Mouse (Mus musculus) limb, embryonic 15.5 days (tissue): ENCODE measurements at regions not wholly inside any gene's neighbourhood (a gene's known extent, or its start where the extent isn't known, plus 50 kb on each side); places are given as distances from the start of the nearest gene placed in this dataset.

Experiments used
- ATAC-seq: fragments of 200-750 bp; cut with Nextera tagmentation; 2 replicates; pipeline ENCODE4 v1.8.0; 2017; ENCODE audit warnings: low read depth, moderate TSS enrichment; ENCODE audit not compliant: insufficient number of reproducible peaks, low FRiP score, low TSS enrichment
- H3K27ac ChIP-seq: fragments of 300-500 bp; sonication (generic); 2 replicates; pipeline ENCODE4 v1.5.1; 2015; ENCODE audit warnings: moderate library complexity, mild to moderate bottlenecking, inconsistent platforms
- H3K27me3 ChIP-seq: fragments of 300-500 bp; sonication (generic); 2 replicates; pipeline ENCODE4 v1.6.1; 2015; ENCODE audit warnings: inconsistent platforms
- H3K36me3 ChIP-seq: fragments of 300-500 bp; sonication (generic); 2 replicates; pipeline ENCODE4 v1.6.1; 2015; ENCODE audit warnings: inconsistent platforms
- H3K4me1 ChIP-seq: fragments of 300-500 bp; sonication (generic); 2 replicates; pipeline ENCODE4 v1.6.1; 2015; ENCODE audit warnings: inconsistent platforms
- H3K4me2 ChIP-seq: fragments of 300-500 bp; sonication (generic); 2 replicates; pipeline ENCODE4 v1.6.1; 2015; ENCODE audit warnings: mild to moderate bottlenecking, inconsistent platforms
- H3K4me3 ChIP-seq: fragments of 300-500 bp; sonication (generic); 2 replicates; pipeline ENCODE4 v1.5.1; 2015; ENCODE audit warnings: mild to moderate bottlenecking, inconsistent platforms
- H3K9ac ChIP-seq: fragments of 300-500 bp; sonication (generic); 2 replicates; pipeline ENCODE4 v1.6.1; 2015; ENCODE audit warnings: inconsistent platforms
- H3K9me3 ChIP-seq: fragments of 300-500 bp; sonication (generic); 2 replicates; pipeline ENCODE4 v1.6.1; 2016; ENCODE audit warnings: inconsistent platforms
- WGBS: fragments of 180-500 bp; shearing (Covaris S2); methylation state at CpG from one replicate; pipeline ENCODE4 v1.1.7; 2015; 5-methylcytosine and 5-hydroxymethylcytosine counted together

DNA sequence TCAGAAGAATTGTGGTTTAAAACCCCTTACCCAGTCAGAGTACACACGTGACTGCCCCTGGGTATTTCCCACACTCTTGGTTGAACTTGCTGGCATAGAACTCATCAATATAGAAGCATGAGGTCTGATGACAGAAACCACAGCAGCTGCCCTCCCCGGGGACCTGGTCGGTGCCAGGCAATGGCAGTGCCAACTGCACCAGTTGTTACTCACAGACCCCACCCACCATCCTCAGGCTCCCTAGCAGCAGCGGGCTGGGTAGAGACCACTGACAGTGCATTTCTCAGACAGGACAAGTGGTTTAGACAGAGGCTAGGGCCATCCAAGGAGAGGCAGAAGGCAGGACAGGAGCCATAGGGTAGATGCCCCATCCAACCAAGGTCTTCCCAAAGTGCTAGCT lies 144.7 kb upstream of the Lhx5 start:
- no peaks in the 10 kb centered on the region for H3K4me1 ChIP-seq
- no peak overlapping the region for H3K4me2 ChIP-seq
- no peaks in the 10 kb centered on the region for H3K36me3 ChIP-seq
- 78% methylated on average over 4 of the region's 4 CpGs for WGBS
- no peak overlapping the region for H3K27ac ChIP-seq
- no peak for ATAC-seq
- H3K9ac ChIP-seq = no peak overlapping the region
- peaks cover 73% of the 10 kb centered on the region for H3K27me3 ChIP-seq
- H3K4me3 ChIP-seq = no peak overlapping the region
- no peaks in the 10 kb centered on the region for H3K9me3 ChIP-seq

DNA sequence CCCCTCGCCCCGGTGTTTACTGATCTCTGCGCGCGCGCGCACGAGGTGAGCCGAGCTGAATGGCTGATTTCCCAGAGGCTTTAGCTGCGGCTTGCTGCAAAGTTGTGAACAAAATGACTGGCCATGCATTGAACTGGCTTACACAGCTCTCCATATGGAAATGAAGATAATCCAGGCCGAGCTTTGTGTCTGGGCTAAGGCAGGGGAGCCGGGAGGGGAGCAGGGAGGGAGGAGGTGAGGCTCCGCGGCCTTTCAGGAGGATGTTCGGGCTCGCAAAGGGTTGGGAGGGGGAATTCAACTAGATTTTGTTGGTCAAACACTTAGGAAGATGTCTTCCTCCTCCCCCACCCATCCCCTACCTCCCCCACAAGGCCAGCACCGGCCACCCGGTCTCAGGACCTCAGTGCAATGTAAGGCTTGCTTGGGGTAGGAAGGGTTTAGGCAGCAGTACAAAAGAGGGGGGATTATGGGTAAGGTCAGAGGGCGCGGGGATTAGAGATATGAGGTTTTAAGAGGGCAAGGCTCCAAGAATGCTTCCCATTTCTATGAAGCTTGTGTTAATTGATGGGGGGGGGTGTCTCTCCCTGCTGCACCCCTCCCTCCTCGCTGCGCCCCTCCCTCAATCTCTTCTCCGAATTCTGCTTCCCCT lies 143.3 kb upstream of the Lhx5 start:
- H3K4me2 ChIP-seq = no peak overlapping the region
- H3K27me3 ChIP-seq = peaks cover 67% of the 10 kb centered on the region
- H3K9me3 ChIP-seq = no peaks in the 10 kb centered on the region
- H3K9ac ChIP-seq = no peak overlapping the region
- no peaks in the 10 kb centered on the region for H3K4me1 ChIP-seq
- H3K36me3 ChIP-seq = no peaks in the 10 kb centered on the region
- no peak for ATAC-seq
- H3K27ac ChIP-seq = no peak overlapping the region
- 12% methylated on average over 23 of the region's 23 CpGs for WGBS
- H3K4me3 ChIP-seq = no peak overlapping the region

- no peak overlapping the region for H3K9ac ChIP-seq
- H3K4me3 ChIP-seq = no peak overlapping the region
- WGBS = 45% methylated on average over 16 of the region's 16 CpGs
- H3K4me2 ChIP-seq = no peak overlapping the region
- peaks cover 66% of the 10 kb centered on the region for H3K27me3 ChIP-seq
- H3K27ac ChIP-seq = no peak overlapping the region
- no peaks in the 10 kb centered on the region for H3K36me3 ChIP-seq
- ATAC-seq = no peak
- no peaks in the 10 kb centered on the region for H3K4me1 ChIP-seq
- H3K9me3 ChIP-seq = no peaks in the 10 kb centered on the region
Measured at GRCm38 (mm10) chr5:120294526-120295078, 136.9 kb upstream of the Lhx5 start.

GRCm38 (mm10) chr5:120297190-120297589 lies 134.3 kb upstream of the Lhx5 start:
- Histone ChIP-seq H3K27me3 (peaks cover 85% of the 10 kb centered on the region), H3K9me3 (no peaks in the 10 kb centered on the region), H3K36me3 (no peaks in the 10 kb centered on the region), H3K4me1 (peaks cover 6% of the 10 kb centered on the region), H3K27ac (no peak overlapping the region), H3K4me2 (no peak overlapping the region), H3K4me3 (no peak overlapping the region), H3K9ac (no peak overlapping the region)
- no peak for ATAC-seq
- 8% methylated on average over 10 of the region's 10 CpGs for WGBS

DNA sequence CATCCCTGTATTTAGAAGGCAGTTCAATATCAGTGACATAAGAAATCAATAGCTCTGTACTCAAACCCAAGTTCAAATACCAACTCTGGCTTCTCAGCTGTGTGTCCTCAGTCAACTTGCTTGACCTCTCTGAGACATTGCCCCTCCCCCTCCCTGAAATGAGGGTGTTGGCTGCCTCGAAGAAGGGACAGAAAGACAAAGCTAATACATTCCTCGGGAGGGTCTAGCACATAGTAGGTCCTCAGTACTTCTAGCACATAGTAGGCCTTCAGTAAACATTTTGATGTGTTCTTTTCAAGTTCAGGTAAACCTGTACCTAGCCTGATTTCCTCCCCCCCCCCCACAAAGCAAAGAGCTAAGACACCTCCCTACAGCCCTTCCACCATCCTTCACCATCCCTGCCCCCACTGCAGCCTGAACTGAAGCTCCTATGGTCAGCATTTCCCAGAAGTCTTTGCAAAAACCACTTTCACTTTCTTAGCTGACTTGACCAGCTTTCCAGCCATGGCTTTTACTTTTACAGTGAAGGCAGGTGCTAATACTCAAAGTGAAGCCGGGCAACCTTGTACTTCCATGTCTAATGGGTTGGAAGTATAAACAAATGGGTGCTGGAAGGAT lies 133.7 kb upstream of the Lhx5 start:
- Histone ChIP-seq H3K9me3 (no peaks in the 10 kb centered on the region), H3K36me3 (no peaks in the 10 kb centered on the region), H3K4me2 (no peak overlapping the region), H3K27me3 (peaks cover 87% of the 10 kb centered on the region), H3K27ac (no peak overlapping the region), H3K9ac (no peak overlapping the region), H3K4me3 (no peak overlapping the region), H3K4me1 (peaks cover 10% of the 10 kb centered on the region)
- WGBS = 45% methylated on average over 3 of the region's 3 CpGs
- ATAC-seq = no peak

DNA sequence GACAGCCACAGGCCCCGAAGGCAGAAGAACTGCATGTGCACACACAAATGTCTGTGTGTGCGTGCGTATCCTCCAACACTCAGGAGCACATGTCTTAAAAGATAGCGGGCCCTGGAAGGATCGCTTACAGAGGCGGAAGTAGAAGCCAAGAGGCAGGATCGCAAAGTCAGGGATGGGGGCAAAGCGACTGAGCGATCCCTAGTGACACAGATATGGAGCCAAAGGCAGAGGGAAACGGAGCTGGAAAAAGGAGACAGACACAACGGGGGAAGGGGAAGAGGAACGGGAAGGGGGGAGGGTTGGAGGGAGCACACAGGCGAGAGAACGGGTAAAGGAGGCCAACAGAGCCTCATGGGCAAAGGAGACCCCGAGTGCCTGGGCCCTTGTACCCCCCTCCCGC lies 129.8 kb upstream of the Lhx5 start:
- Histone ChIP-seq H3K4me3 (peak overlapping the region; percentile 30; the same call in 1 of the 2 replicates), H3K4me2 (peak overlapping the region; percentile 49), H3K4me1 (peaks cover 10% of the 10 kb centered on the region), H3K27ac (no peak overlapping the region), H3K9ac (no peak overlapping the region), H3K27me3 (peaks cover 93% of the 10 kb centered on the region), H3K36me3 (no peaks in the 10 kb centered on the region), H3K9me3 (no peaks in the 10 kb centered on the region)
- ATAC-seq = no peak
- WGBS = 6% methylated on average over 15 of the region's 16 CpGs

DNA sequence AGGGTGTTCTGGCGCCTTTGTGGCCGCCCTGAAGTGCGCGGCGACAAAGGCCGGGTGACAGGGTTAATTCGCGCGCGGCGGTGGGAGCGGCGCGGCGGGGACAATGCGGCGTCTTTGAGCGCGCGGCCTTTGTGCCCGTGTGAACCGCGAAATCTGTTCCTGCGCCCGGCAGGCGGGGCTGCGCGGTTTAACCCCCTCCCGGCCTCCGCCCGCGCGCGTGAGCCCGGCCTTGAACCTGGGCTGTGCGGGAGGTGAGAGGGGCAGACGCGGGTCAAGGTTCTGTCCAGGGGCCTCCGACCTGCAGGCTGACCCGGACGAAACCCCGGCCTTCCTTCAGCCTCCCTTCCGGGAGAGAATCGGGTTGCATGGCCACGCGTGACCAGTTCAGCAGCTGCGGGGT lies 129.2 kb upstream of the Lhx5 start:
- Histone ChIP-seq H3K9me3 (no peaks in the 10 kb centered on the region), H3K27ac (no peak overlapping the region), H3K27me3 (peaks cover 87% of the 10 kb centered on the region), H3K9ac (no peak overlapping the region), H3K4me2 (peak overlapping the region; percentile 49), H3K36me3 (no peaks in the 10 kb centered on the region), H3K4me3 (peak overlapping the region; percentile 30), H3K4me1 (peaks cover 10% of the 10 kb centered on the region)
- no peak for ATAC-seq
- WGBS = 3% methylated on average over 45 of the region's 47 CpGs

- no peak overlapping the region for H3K27ac ChIP-seq
- no peak for ATAC-seq
- peaks cover 10% of the 10 kb centered on the region for H3K4me1 ChIP-seq
- H3K9me3 ChIP-seq = no peaks in the 10 kb centered on the region
- H3K4me3 ChIP-seq = no peak overlapping the region
- no peak overlapping the region for H3K4me2 ChIP-seq
- H3K36me3 ChIP-seq = no peaks in the 10 kb centered on the region
- peaks cover 74% of the 10 kb centered on the region for H3K27me3 ChIP-seq
- H3K9ac ChIP-seq = no peak overlapping the region
- WGBS = 15% methylated on average over 12 of the region's 13 CpGs
Measured at GRCm38 (mm10) chr5:120304295-120304701, 127.2 kb upstream of the Lhx5 start.

GRCm38 (mm10) chr5:120312299-120312698 lies 119.2 kb upstream of the Lhx5 start:
- H3K36me3 ChIP-seq = no peaks in the 10 kb centered on the region
- H3K4me1 ChIP-seq = no peaks in the 10 kb centered on the region
- peaks cover 13% of the 10 kb centered on the region for H3K27me3 ChIP-seq
- H3K9me3 ChIP-seq = peaks cover 6% of the 10 kb centered on the region; the same call in 1 of the 2 replicates
- WGBS = 90% methylated on average over 6 of the region's 6 CpGs
- H3K27ac ChIP-seq = no peak overlapping the region
- no peak for ATAC-seq
- H3K9ac ChIP-seq = no peak overlapping the region
- H3K4me3 ChIP-seq = no peak overlapping the region
- no peak overlapping the region for H3K4me2 ChIP-seq

GRCm38 (mm10) chr5:120313984-120314383 lies 117.5 kb upstream of the Lhx5 start:
- Histone ChIP-seq H3K27me3 (peaks cover 13% of the 10 kb centered on the region), H3K9me3 (peaks cover 6% of the 10 kb centered on the region; the same call in 1 of the 2 replicates), H3K36me3 (no peaks in the 10 kb centered on the region), H3K27ac (no peak overlapping the region), H3K4me3 (no peak overlapping the region), H3K9ac (no peak overlapping the region), H3K4me2 (no peak overlapping the region), H3K4me1 (0 out of 2 replicates have a peak, but pooled peaks cover 2% of the 10 kb centered on the region)
- no peak for ATAC-seq
- 70% methylated on average over 6 of the region's 6 CpGs for WGBS

DNA sequence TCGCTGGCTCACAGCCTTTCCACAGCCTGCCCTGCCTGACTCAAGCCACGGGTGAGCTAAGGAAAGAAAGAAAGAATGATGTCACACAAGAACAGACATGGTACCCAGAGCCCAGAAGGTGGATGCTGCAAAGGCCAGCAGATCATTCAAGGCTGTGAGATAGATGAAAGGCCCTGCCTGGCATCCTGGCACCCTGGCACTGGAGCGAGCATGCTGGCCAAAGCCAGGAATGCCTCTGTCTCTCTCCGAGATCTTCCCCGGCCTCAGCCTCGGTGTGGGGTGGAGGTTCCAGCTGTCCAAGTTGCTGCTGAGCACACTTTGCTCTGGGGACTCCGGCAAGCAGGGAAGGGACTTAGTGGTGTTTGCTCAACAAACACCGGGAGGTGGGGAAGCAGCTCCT lies 116.4 kb upstream of the Lhx5 start:
- Histone ChIP-seq H3K27ac (no peak overlapping the region), H3K4me2 (no peak overlapping the region), H3K9ac (no peak overlapping the region), H3K4me3 (no peak overlapping the region), H3K27me3 (peaks cover 15% of the 10 kb centered on the region), H3K9me3 (peaks cover 6% of the 10 kb centered on the region; the same call in 1 of the 2 replicates), H3K4me1 (0 out of 2 replicates have a peak, but pooled peaks cover 2% of the 10 kb centered on the region), H3K36me3 (no peaks in the 10 kb centered on the region)
- no peak for ATAC-seq
- 52% methylated on average over 8 of the region's 8 CpGs for WGBS

DNA sequence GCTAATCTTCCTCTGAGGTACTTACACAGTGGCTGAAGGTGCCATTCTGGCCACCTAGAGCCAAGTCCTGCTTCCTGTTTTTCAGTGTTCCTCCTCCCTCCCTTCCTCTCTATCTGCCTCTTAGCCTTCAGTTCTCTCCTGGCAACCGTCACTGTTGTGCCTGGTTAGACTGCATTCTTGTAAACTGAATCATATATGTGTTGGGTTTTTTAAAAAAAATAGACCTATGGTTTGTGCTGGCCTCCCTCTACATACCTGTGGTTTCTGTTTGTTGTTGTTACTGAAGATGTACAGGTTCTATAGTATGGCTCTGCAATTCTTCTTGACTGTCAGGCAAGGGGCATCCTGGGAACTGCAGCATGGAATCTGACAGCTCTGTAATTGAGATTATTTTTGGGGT lies 112.5 kb upstream of the Lhx5 start:
- no peak overlapping the region for H3K27ac ChIP-seq
- no peak for ATAC-seq
- H3K9ac ChIP-seq = no peak overlapping the region
- H3K36me3 ChIP-seq = no peaks in the 10 kb centered on the region
- no peak overlapping the region for H3K4me2 ChIP-seq
- 22% methylated on average over 1 of the region's 1 CpGs for WGBS
- peaks cover 52% of the 10 kb centered on the region for H3K27me3 ChIP-seq
- no peaks in the 10 kb centered on the region for H3K9me3 ChIP-seq
- H3K4me3 ChIP-seq = no peak overlapping the region
- H3K4me1 ChIP-seq = peaks cover 7% of the 10 kb centered on the region
